ENCODE assay signal across 8 mouse cellular contexts in genomic region chr7:105482426-105482825, GRCm38 (mm10). TPM values are rescaled to one million over a fixed set of nuclear protein-coding genes. Genes with fewer than 3 reads are reported as not detected.
DNase-seq lines count a peak whose midpoint lies in the region; ATAC-seq and TF ChIP-seq lines count a peak whose summit lies in the region.

No protein-coding gene starts in this region.

- TF ChIP-seq POLR2A in cerebellum, adult 2 months (IDR thresholded peaks at IDR 0.05; ENCODE audit: borderline replicate concordance, insufficient read depth, low read length), result no peak
- TF ChIP-seq POLR2A in thymus, adult 2 months (IDR thresholded peaks at IDR 0.05; ENCODE audit: control insufficient read depth, extremely low read depth, insufficient read depth, low read length, poor library complexity), result no peak

- H3K4me1 ChIP-seq in cerebellum, adult 2 months (ENCODE audit: control insufficient read depth, insufficient read depth, low read length), result no peaks in the 10 kb centered on the region
- H3K4me1 ChIP-seq in hindbrain, embryonic 14.5 days (replicated peaks; ENCODE audit: control insufficient read depth, insufficient read depth, low read length), result peaks cover 15% of the 10 kb centered on the region
- no peaks in the 10 kb centered on the region for H3K4me1 ChIP-seq in liver, embryonic 13.5 days (replicated peaks)
- no peaks in the 10 kb centered on the region for H3K4me1 ChIP-seq in thymus, adult 2 months (replicated peaks; ENCODE audit: control insufficient read depth, insufficient read depth, low read length)

- DNase-seq in cerebellum, adult 2 months, result no peak
- DNase-seq in cerebellum, adult 9-10 months, result no peak
- DNase-seq in gastrocnemius, adult 18-20 months (ENCODE audit: low spot score), result peak; percentile 70
- no peak for DNase-seq in hindbrain, embryonic 14.5 days (ENCODE audit: low spot score)
- no peak for DNase-seq in liver, embryonic 13.5 days
- peak; percentile 34 for DNase-seq in ovary, postnatal 14 days (ENCODE audit: low spot score)
- no peak for DNase-seq in thymus, adult 2 months

- H3K27ac ChIP-seq in cerebellum, adult 2 months (ENCODE audit: insufficient read depth, low read length), result no peak overlapping the region
- H3K27ac ChIP-seq in hindbrain, embryonic 14.5 days, result peak overlapping the region; percentile 70
- H3K27ac ChIP-seq in liver, embryonic 13.5 days, result no peak overlapping the region
- no peak overlapping the region for H3K27ac ChIP-seq in thymus, adult 2 months (ENCODE audit: control insufficient read depth, insufficient read depth, low read length)

- H3K9ac ChIP-seq in hindbrain, embryonic 14.5 days, result peak overlapping the region; percentile 85
- no peak overlapping the region for H3K9ac ChIP-seq in liver, embryonic 13.5 days

- ATAC-seq in hindbrain, embryonic 14.5 days (ENCODE audit: low FRiP score), result peak; percentile 14
- no peak for ATAC-seq in liver, embryonic 13.5 days (ENCODE audit: low read depth)
- ATAC-seq in megakaryocyte progenitor cell, adult 5-6 weeks (replicated peaks; ENCODE audit: poor library complexity), result no peak

- no peak for TF ChIP-seq CTCF in cerebellum, adult 2 months (IDR thresholded peaks at IDR 0.05; ENCODE audit: borderline replicate concordance, insufficient read depth, low read depth, low read length)
- TF ChIP-seq CTCF in thymus, adult 2 months (IDR thresholded peaks at IDR 0.05; ENCODE audit: borderline replicate concordance, control insufficient read depth, extremely low read depth, insufficient read depth, low read length, poor library complexity), result no peak

- H3K4me2 ChIP-seq in hindbrain, embryonic 14.5 days (replicated peaks), result peak overlapping the region; percentile 86
- peak overlapping the region; percentile 63 for H3K4me2 ChIP-seq in liver, embryonic 13.5 days

- H3K4me3 ChIP-seq in cerebellum, adult 2 months (replicated peaks; ENCODE audit: insufficient read depth, low read depth, low read length), result peak overlapping the region; percentile 39
- H3K4me3 ChIP-seq in hindbrain, embryonic 14.5 days (replicated peaks; ENCODE audit: low read length), result peak overlapping the region; percentile 43
- H3K4me3 ChIP-seq in liver, embryonic 13.5 days (replicated peaks), result peak overlapping the region; percentile 49; the same call in 1 of the 2 replicates
- H3K4me3 ChIP-seq in thymus, adult 2 months (ENCODE audit: control insufficient read depth, insufficient read depth, low read length), result no peak overlapping the region

- H3K9me3 ChIP-seq in hindbrain, embryonic 14.5 days (ENCODE audit: control insufficient read depth, low read length), result no peaks in the 10 kb centered on the region
- no peaks in the 10 kb centered on the region for H3K9me3 ChIP-seq in liver, embryonic 13.5 days (replicated peaks)

- 79% methylated on average over 8 of the region's 8 CpGs for WGBS in cerebellum, adult 2 months
- WGBS in hindbrain, embryonic 14.5 days, result 47% methylated on average over 8 of the region's 8 CpGs
- WGBS in liver, embryonic 13.5 days (ENCODE audit: insufficient replicate concordance), result 42% methylated on average over 8 of the region's 8 CpGs
- 80% methylated on average over 8 of the region's 8 CpGs for WGBS in thymus, adult 2 months

- H3K36me3 ChIP-seq in hindbrain, embryonic 14.5 days (replicated peaks; ENCODE audit: control insufficient read depth, insufficient read depth), result no peaks in the 10 kb centered on the region
- H3K36me3 ChIP-seq in liver, embryonic 13.5 days, result no peaks in the 10 kb centered on the region
- H3K36me3 ChIP-seq in thymus, adult 2 months (ENCODE audit: control insufficient read depth, insufficient read depth, low read length), result no peaks in the 10 kb centered on the region

- H3K27me3 ChIP-seq in cerebellum, adult 2 months (ENCODE audit: control insufficient read depth, insufficient read depth, low read length), result no peaks in the 10 kb centered on the region
- no peaks in the 10 kb centered on the region for H3K27me3 ChIP-seq in hindbrain, embryonic 14.5 days (ENCODE audit: control insufficient read depth, insufficient read depth, low read length)
- peaks cover 27% of the 10 kb centered on the region for H3K27me3 ChIP-seq in liver, embryonic 13.5 days
- H3K27me3 ChIP-seq in thymus, adult 2 months (ENCODE audit: control insufficient read depth, insufficient read depth, low read length), result no peaks in the 10 kb centered on the region

RNA-seq across cellular contexts. Expression of gene Cavin3, which starts 0.3 kb away (rescaled TPM):
- 33.8 and 34.1 TPM in 2 replicates for polyA plus RNA-seq in cerebellum, adult 2 months (2012; rRNA removed)
- 10 to 100 TPM in 1 of 2 experiments, 1 to 10 TPM in 1; 9.1 to 13.0 TPM for total RNA-seq in gastrocnemius, adult 18-20 months (2021)
- polyA plus RNA-seq in hindbrain, embryonic 14.5 days (2014; fragmentation: Nextera tagmentation; extraction: Ambion mirVana), result 32.6 and 36.0 TPM in 2 replicates
- 5.5 and 6.9 TPM in 2 replicates for polyA plus RNA-seq in liver, embryonic 13.5 days (2015; fragmentation: Nextera tagmentation; extraction: Ambion mirVana)
- 12.7 and 14.5 TPM in 2 replicates for polyA plus RNA-seq in thymus, adult 2 months (2012; rRNA removed)
- total RNA-seq in megakaryocyte progenitor cell, adult 5-6 weeks (2015), result 0.22 and 0.27 TPM in 2 replicates
- total RNA-seq in megakaryocyte progenitor cell, adult 5-6 weeks (2017), result 0.41 and 0.42 TPM in 2 replicates

RNA-seq across cellular contexts. Expression of gene Cckbr, which starts 56.9 kb away (rescaled TPM):
- 5.8 and 8.5 TPM in 2 replicates for polyA plus RNA-seq in cerebellum, adult 2 months (2012; rRNA removed)
- total RNA-seq in gastrocnemius, adult 18-20 months (2021), result not detected
- 3.8 and 4.0 TPM in 2 replicates for polyA plus RNA-seq in hindbrain, embryonic 14.5 days (2014; fragmentation: Nextera tagmentation; extraction: Ambion mirVana)
- polyA plus RNA-seq in liver, embryonic 13.5 days (2015; fragmentation: Nextera tagmentation; extraction: Ambion mirVana), result not detected in 2 replicates
- 0.24 and 0.28 TPM in 2 replicates for polyA plus RNA-seq in thymus, adult 2 months (2012; rRNA removed)
- total RNA-seq in megakaryocyte progenitor cell, adult 5-6 weeks (2015), result not detected in 2 replicates
- not detected in 2 replicates for total RNA-seq in megakaryocyte progenitor cell, adult 5-6 weeks (2017)

Comparison
In these comparisons a context has a peak if more than half of its experiments do, and no peak if none do; other contexts are left out.
1. DNase-seq: peak in gastrocnemius, adult 18-20 months (single experiment) and ovary, postnatal 14 days (single experiment); none in cerebellum, adult 2 months (0 of 2), cerebellum, adult 9-10 months (single experiment), hindbrain, embryonic 14.5 days (single experiment), liver, embryonic 13.5 days (single experiment) and thymus, adult 2 months (single experiment).